Mouse (Mus musculus): ENCODE measurements around the gene Chrne. TPM values are rescaled to one million over a fixed set of nuclear protein-coding genes. Genes with fewer than 3 reads are reported as not detected.

Gene Chrne
- polyA plus RNA-seq, 1 experiment from 2014 or later = not detected

GRCm38 (mm10) chr11:70623053-70623742 lies 4.2 kb upstream of the Chrne start:
- H3K36me3 ChIP-seq (ENCODE audit: insufficient read depth, low read length) = no peaks in the 10 kb centered on the region
- H3K9ac ChIP-seq (replicated peaks; ENCODE audit: low read depth) = no peak overlapping the region
- DNase-seq (ENCODE audit: low spot score) (no peak), ATAC-seq (no peak)
- WGBS = 56% methylated on average over 10 of the region's 10 CpGs
- no peaks in the 10 kb centered on the region for H3K27me3 ChIP-seq (replicated peaks; ENCODE audit: insufficient read depth, low read length)
- no peak overlapping the region for H3K27ac ChIP-seq (ENCODE audit: low read length)
- no peak overlapping the region for H3K4me2 ChIP-seq (replicated peaks; ENCODE audit: low read depth, low read length)
- peak; percentile 49 for TF ChIP-seq CTCF (IDR thresholded peaks at IDR 0.05)
- TF ChIP-seq EP300 (IDR thresholded peaks at IDR 0.05) = no peak
- H3K9me3 ChIP-seq (ENCODE audit: low read length) = no peaks in the 10 kb centered on the region
- no peak overlapping the region for H3K4me3 ChIP-seq (ENCODE audit: low read depth, low read length)
- no peaks in the 10 kb centered on the region for H3K4me1 ChIP-seq (ENCODE audit: insufficient read depth, low read depth, low read length)

- no peaks in the 10 kb centered on the region for H3K9me3 ChIP-seq (ENCODE audit: low read length)
- DNase-seq (ENCODE audit: low spot score) = peak; percentile 60
- H3K36me3 ChIP-seq (ENCODE audit: insufficient read depth, low read length) = no peaks in the 10 kb centered on the region
- WGBS = 33% methylated on average over 7 of the region's 7 CpGs
- H3K9ac ChIP-seq (replicated peaks; ENCODE audit: low read depth) = no peak overlapping the region
- TF ChIP-seq EP300 (IDR thresholded peaks at IDR 0.05) = no peak
- TF ChIP-seq CTCF (IDR thresholded peaks at IDR 0.05) = 0 out of 2 replicates have a peak, but pooled peaks have one; percentile 23
- H3K27ac ChIP-seq (ENCODE audit: low read length) = no peak overlapping the region
- H3K4me3 ChIP-seq (ENCODE audit: low read depth, low read length) = no peak overlapping the region
- peak; percentile 44 for ATAC-seq
- no peaks in the 10 kb centered on the region for H3K27me3 ChIP-seq (replicated peaks; ENCODE audit: insufficient read depth, low read length)
- no peak overlapping the region for H3K4me2 ChIP-seq (replicated peaks; ENCODE audit: low read depth, low read length)
- H3K4me1 ChIP-seq (ENCODE audit: insufficient read depth, low read depth, low read length) = no peaks in the 10 kb centered on the region
Measured at GRCm38 (mm10) chr11:70621972-70622814, 3.2 kb upstream of the Chrne start.

- WGBS = 21% methylated on average over 21 of the region's 21 CpGs
- H3K36me3 ChIP-seq (ENCODE audit: insufficient read depth, low read length) = no peaks in the 10 kb centered on the region
- peak within 1 kb of the TSS; percentile 69 for H3K4me2 ChIP-seq (replicated peaks; ENCODE audit: low read depth, low read length)
- H3K4me3 ChIP-seq (ENCODE audit: low read depth, low read length) = peak within 1 kb of the TSS; percentile 39
- no peak within 1 kb of the TSS for H3K9ac ChIP-seq (replicated peaks; ENCODE audit: low read depth)
- ATAC-seq (peak; percentile 17), DNase-seq (ENCODE audit: low spot score) (no peak)
- TF ChIP-seq EP300 (IDR thresholded peaks at IDR 0.05) (no peak), CTCF (IDR thresholded peaks at IDR 0.05) (no peak)
- H3K4me1 ChIP-seq (ENCODE audit: insufficient read depth, low read depth, low read length) = peaks cover 10% of the 10 kb centered on the region
- H3K27me3 ChIP-seq (replicated peaks; ENCODE audit: insufficient read depth, low read length) = no peaks in the 10 kb centered on the region
- H3K9me3 ChIP-seq (ENCODE audit: low read length) = no peaks in the 10 kb centered on the region
- H3K27ac ChIP-seq (ENCODE audit: low read length) = no peak within 1 kb of the TSS
Measured at GRCm38 (mm10) chr11:70615516-70616093, 3.4 kb downstream of the Chrne start, which contains the start of gene 4930544D05Rik. 4930544D05Rik (plus strand) TSS chr11:70615848.

GRCm38 (mm10) chr11:70615074-70615473 lies 3.9 kb downstream of the Chrne start:
- 2% methylated on average over 17 of the region's 17 CpGs for WGBS
- H3K4me2 ChIP-seq (replicated peaks; ENCODE audit: low read depth, low read length) = peak overlapping the region; percentile 69
- peak; percentile 90 for ATAC-seq
- H3K27me3 ChIP-seq (replicated peaks; ENCODE audit: insufficient read depth, low read length) = no peaks in the 10 kb centered on the region
- peak; percentile 44 for TF ChIP-seq CTCF (IDR thresholded peaks at IDR 0.05)
- no peak for TF ChIP-seq EP300 (IDR thresholded peaks at IDR 0.05)
- H3K4me3 ChIP-seq (ENCODE audit: low read depth, low read length) = peak overlapping the region; percentile 39
- H3K36me3 ChIP-seq (ENCODE audit: insufficient read depth, low read length) = no peaks in the 10 kb centered on the region
- no peaks in the 10 kb centered on the region for H3K9me3 ChIP-seq (ENCODE audit: low read length)
- H3K4me1 ChIP-seq (ENCODE audit: insufficient read depth, low read depth, low read length) = peaks cover 10% of the 10 kb centered on the region
- H3K27ac ChIP-seq (ENCODE audit: low read length) = no peak overlapping the region
- no peak overlapping the region for H3K9ac ChIP-seq (replicated peaks; ENCODE audit: low read depth)
- DNase-seq (ENCODE audit: low spot score) = peak; percentile 92

- DNase-seq (ENCODE audit: low spot score) = no peak
- peaks cover 17% of the 10 kb centered on the region; the same call in 1 of the 2 replicates for H3K36me3 ChIP-seq (ENCODE audit: insufficient read depth, low read length)
- WGBS = 77% methylated on average over 7 of the region's 7 CpGs
- H3K27me3 ChIP-seq (replicated peaks; ENCODE audit: insufficient read depth, low read length) = no peaks in the 10 kb centered on the region
- no peaks in the 10 kb centered on the region for H3K9me3 ChIP-seq (ENCODE audit: low read length)
- TF ChIP-seq CTCF (IDR thresholded peaks at IDR 0.05) (peak; percentile 31; the same call in 1 of the 2 replicates), EP300 (IDR thresholded peaks at IDR 0.05) (no peak)
- H3K9ac ChIP-seq (replicated peaks; ENCODE audit: low read depth) = no peak overlapping the region
- H3K4me3 ChIP-seq (ENCODE audit: low read depth, low read length) = no peak overlapping the region
- no peak overlapping the region for H3K27ac ChIP-seq (ENCODE audit: low read length)
- peaks cover 10% of the 10 kb centered on the region for H3K4me1 ChIP-seq (ENCODE audit: insufficient read depth, low read depth, low read length)
- H3K4me2 ChIP-seq (replicated peaks; ENCODE audit: low read depth, low read length) = no peak overlapping the region
- no peak for ATAC-seq
Measured at GRCm38 (mm10) chr11:70612505-70612904, 6.5 kb downstream of the Chrne start.

- H3K9me3 ChIP-seq (ENCODE audit: low read length) = no peaks in the 10 kb centered on the region
- DNase-seq (ENCODE audit: low spot score) = no peak
- no peak overlapping the region for H3K4me2 ChIP-seq (replicated peaks; ENCODE audit: low read depth, low read length)
- ATAC-seq = no peak
- H3K36me3 ChIP-seq (ENCODE audit: insufficient read depth, low read length) = peaks cover 28% of the 10 kb centered on the region; the same call in 1 of the 2 replicates
- H3K27me3 ChIP-seq (replicated peaks; ENCODE audit: insufficient read depth, low read length) = no peaks in the 10 kb centered on the region
- H3K4me1 ChIP-seq (ENCODE audit: insufficient read depth, low read depth, low read length) = peaks cover 10% of the 10 kb centered on the region
- WGBS = 75% methylated on average over 4 of the region's 4 CpGs
- H3K27ac ChIP-seq (ENCODE audit: low read length) = no peak overlapping the region
- TF ChIP-seq EP300 (IDR thresholded peaks at IDR 0.05) (no peak), CTCF (IDR thresholded peaks at IDR 0.05) (peak; percentile 28)
- no peak overlapping the region for H3K9ac ChIP-seq (replicated peaks; ENCODE audit: low read depth)
- no peak overlapping the region for H3K4me3 ChIP-seq (ENCODE audit: low read depth, low read length)
Measured at GRCm38 (mm10) chr11:70610752-70611151, 8.3 kb downstream of the Chrne start.
